Mouse (Mus musculus) bone marrow macrophage, adult 2 months (primary cell): Measurements from ENCODE around the gene Bbs9.

ENCODE experiments used
- CTCF ChIP-seq: IDR thresholded peaks from 2 replicates; pipeline ENCODE4 v1.5.1; 2012; ENCODE audit warnings: low read depth, mild to moderate bottlenecking, low read length, moderate library complexity
- POLR2A ChIP-seq: IDR thresholded peaks from 2 replicates; pipeline ENCODE4 v1.6.1; 2012; ENCODE audit warnings: mild to moderate bottlenecking, low read depth, low read length, borderline replicate concordance

- TF ChIP-seq POLR2A = no peak
- TF ChIP-seq CTCF = no peak
These were observed 157.4 kb downstream of the Bbs9 start for GRCm38 (mm10) chr9:22632800-22633485.
